Mouse (Mus musculus) bone marrow macrophage, adult 2 months (primary cell): ENCODE measurements around the gene Eif3d. TPM values are rescaled to one million over a fixed set of nuclear protein-coding genes. Genes with fewer than 3 reads are reported as not detected.

ENCODE experiments used
- H3K27ac ChIP-seq: 2 replicates; pipeline ENCODE4 v1.5.1; 2012; ENCODE audit warnings: low read depth, low read length; ENCODE audit not compliant: insufficient read depth
- H3K4me1 ChIP-seq: 2 replicates; pipeline ENCODE4 v1.6.1; 2012; ENCODE audit warnings: low read length; ENCODE audit not compliant: control insufficient read depth, insufficient read depth
- H3K4me3 ChIP-seq: 2 replicates; pipeline ENCODE4 v1.5.1; 2012; ENCODE audit warnings: mild to moderate bottlenecking, low read length, moderate library complexity; ENCODE audit not compliant: insufficient read depth
- CTCF ChIP-seq: IDR thresholded peaks from 2 replicates; pipeline ENCODE4 v1.5.1; 2012; ENCODE audit warnings: low read depth, mild to moderate bottlenecking, low read length, moderate library complexity
- POLR2A ChIP-seq: IDR thresholded peaks from 2 replicates; pipeline ENCODE4 v1.6.1; 2012; ENCODE audit warnings: mild to moderate bottlenecking, low read depth, low read length, borderline replicate concordance
- polyA plus RNA-seq: library from polyadenylated mRNA; stranded (reverse); fragments of >200 nt; gene quantifications from 2 replicates; pipeline ENCODE4 v1.2.4, GENCODE M21; 2012; ENCODE audit not compliant: missing spikeins, insufficient read depth, insufficient read length

Eif3d gene
- polyA plus RNA-seq, 1 experiment = 87.7 TPM

DNA sequence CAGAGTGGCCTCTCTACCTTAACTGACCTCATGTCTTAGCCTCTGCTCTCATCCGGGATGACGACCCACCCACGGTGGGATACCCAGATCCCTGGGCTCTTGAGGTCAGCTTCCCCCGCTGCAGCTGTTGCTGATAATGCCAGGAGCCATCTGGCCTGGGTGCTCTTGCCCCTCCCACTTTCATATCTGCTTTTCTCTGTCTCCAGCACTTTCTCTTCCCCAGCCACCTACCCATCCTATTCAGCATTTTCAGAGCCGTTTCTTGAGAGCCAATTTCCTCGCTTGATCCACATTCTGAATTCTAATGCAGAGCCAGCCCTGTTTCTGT is 39.0 kb downstream of the Eif3d start:
- Histone ChIP-seq H3K4me3 (no peak overlapping the region), H3K4me1 (peaks cover 50% of the 10 kb centered on the region), H3K27ac (peak overlapping the region; percentile 51)
- TF ChIP-seq POLR2A (no peak), CTCF (no peak)

DNA sequence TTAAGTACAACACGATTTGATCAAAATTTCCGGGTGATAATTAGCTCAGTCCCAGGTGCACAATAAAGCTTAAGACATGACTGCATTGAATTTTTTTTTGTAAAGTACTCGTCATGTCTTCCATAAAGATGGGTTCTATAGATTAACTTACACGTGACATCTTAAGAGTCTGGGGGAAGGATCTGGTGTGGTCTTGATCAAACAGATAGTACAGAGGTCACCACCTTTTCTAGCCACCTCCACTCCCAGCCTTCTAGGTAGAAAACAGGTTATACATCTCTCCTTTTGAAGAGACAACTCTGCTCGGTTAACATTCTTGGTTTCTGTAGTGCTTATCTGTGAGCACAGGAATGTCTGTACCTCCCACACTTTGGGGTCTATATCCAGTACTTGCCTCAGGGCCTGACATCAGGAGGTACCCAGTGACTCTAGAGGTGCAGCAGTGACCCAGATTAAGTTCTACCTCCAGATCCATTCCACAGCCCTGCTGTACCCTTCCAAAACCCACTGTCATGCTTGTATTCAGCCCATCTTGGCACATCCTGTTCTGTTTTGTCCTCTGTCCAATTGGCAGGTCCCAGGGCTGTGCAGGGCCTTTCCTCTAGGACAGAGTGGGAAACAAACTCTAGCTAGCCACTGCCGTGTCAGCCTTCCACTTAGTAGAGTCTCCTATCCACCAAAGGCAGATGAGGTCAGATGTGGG is 39.5 kb downstream of the Eif3d start:
- peaks cover 46% of the 10 kb centered on the region for H3K4me1 ChIP-seq
- TF ChIP-seq CTCF (no peak), POLR2A (no peak)
- no peak overlapping the region for H3K4me3 ChIP-seq
- peak overlapping the region; percentile 51 for H3K27ac ChIP-seq

DNA sequence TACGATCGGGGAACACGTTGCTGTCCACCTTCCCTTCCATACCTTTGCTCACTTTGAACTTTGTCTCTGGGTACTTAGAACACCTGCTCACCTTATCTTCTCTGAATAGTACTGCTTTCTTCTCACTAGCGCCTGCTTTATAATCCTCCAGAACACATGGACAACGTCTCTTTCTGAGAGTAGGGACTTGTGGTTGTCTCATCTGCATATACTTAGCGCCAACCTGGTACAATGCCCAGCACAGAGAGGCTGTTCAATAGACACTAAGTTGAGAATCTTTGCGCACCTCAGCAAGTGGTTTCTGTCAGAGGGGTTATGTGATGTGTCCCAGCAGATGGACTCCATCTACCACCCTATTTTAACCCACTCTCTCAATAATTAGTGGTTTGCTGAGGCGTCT is 40.8 kb downstream of the Eif3d start:
- H3K4me3 ChIP-seq = peak overlapping the region; percentile 66
- peaks cover 43% of the 10 kb centered on the region for H3K4me1 ChIP-seq
- no peak overlapping the region for H3K27ac ChIP-seq
- no peak for TF ChIP-seq CTCF

DNA sequence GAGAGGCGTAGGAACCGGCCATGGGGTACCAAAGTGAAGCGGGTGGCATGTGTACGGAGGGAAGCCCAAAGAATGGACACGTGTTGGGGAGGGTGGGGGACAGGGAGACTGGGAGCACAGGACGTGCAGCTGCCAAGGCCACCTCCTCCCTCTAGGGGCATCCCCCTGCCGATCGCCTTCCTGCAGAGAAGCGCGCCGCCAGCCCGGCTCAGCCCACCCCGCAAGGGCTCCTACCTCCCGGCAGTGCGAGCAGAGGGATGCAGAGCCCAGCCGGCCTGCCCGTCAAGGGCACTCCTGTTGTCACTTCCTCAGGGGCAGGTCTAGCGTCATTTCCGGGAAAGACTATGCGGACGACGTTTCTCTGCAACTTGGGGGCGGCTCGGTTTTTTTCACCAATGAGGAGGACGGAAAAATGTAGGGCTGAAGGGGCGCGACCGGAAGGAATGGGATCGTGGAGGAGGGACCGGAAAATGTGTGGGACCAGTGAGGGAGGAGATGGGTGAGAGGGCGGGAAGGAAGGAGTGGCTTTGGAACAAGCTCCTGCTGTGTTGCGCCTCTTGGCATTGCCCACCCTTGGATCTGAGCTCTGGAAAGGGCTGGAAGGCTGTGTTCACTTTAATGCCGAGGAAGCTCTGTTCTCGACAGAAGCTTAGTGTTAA is 41.8 kb downstream of the Eif3d start, which contains the start of gene Txn2:
Txn2 (minus strand) TSS at position 334 of the 659 bp plus-strand sequence.
- Histone ChIP-seq H3K27ac (peak within 1 kb of the TSS; percentile 85), H3K4me3 (peak within 1 kb of the TSS; percentile 71), H3K4me1 (peaks cover 35% of the 10 kb centered on the region)
- TF ChIP-seq CTCF = no peak
- no peak for TF ChIP-seq POLR2A

DNA sequence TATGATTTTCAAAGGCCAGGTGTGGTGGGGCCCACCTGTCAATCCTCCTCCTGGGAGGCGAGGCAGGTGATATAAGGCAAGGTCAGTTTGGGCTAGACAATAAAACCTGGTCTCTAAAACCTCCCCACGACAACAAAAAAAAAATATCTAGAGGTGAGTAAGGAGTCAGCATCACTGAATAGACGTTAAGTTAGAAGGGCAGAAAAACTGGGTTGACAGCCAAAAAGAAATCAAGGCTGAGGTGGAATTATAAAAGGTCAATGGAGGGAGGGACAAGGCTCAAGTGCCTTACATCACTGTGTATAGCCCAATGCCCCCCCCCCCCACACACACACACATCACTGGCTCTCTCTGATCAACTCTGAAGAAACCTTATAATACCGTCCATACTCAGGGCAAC is 42.5 kb downstream of the Eif3d start:
- Histone ChIP-seq H3K4me3 (peak overlapping the region; percentile 71), H3K4me1 (peaks cover 29% of the 10 kb centered on the region), H3K27ac (peak overlapping the region; percentile 85)
- no peak for TF ChIP-seq CTCF
- no peak for TF ChIP-seq POLR2A

DNA sequence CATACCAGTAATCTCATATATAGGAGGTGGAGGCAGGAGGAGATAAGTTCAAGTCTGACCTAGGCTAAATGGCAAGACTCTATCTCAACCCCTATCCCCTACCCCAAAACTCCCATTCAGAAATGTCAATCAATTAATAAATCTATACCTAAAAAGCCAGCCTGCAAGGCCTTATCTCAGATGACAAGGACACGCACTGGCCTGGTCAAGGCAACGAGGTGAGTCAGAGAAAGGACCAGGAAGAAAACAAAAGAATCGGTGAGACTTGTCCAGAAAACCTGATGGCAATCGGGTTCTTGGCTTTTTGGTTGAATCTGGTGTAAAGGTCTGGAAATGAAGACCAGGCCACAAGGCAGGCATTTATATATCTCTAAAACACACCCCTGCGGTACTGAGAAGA is 43.7 kb downstream of the Eif3d start:
- H3K4me1 ChIP-seq = peaks cover 26% of the 10 kb centered on the region
- TF ChIP-seq POLR2A = no peak
- no peak for TF ChIP-seq CTCF
- no peak overlapping the region for H3K27ac ChIP-seq
- H3K4me3 ChIP-seq = no peak overlapping the region

DNA sequence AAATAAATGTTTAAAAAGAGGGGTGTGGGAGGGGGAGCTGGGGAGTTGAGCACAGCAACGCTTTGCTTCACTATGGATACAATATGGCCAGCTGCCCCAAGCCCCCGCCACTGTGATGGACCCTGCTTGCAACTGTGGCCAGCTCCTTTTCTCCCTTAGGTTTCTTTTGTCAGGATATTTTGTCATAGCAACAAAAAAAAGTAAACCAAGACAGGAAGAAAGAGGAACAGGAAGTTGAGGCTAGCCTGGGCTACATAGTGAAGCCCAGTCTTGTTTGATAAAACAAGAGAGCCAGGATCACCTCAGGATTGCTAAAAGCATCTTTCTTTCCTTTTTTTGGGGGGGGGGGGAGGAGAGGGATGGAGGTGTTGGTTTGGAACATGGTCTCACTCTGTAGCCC is 45.4 kb downstream of the Eif3d start:
- Histone ChIP-seq H3K4me1 (peaks cover 27% of the 10 kb centered on the region), H3K27ac (no peak overlapping the region), H3K4me3 (no peak overlapping the region)
- TF ChIP-seq POLR2A (no peak), CTCF (no peak)

DNA sequence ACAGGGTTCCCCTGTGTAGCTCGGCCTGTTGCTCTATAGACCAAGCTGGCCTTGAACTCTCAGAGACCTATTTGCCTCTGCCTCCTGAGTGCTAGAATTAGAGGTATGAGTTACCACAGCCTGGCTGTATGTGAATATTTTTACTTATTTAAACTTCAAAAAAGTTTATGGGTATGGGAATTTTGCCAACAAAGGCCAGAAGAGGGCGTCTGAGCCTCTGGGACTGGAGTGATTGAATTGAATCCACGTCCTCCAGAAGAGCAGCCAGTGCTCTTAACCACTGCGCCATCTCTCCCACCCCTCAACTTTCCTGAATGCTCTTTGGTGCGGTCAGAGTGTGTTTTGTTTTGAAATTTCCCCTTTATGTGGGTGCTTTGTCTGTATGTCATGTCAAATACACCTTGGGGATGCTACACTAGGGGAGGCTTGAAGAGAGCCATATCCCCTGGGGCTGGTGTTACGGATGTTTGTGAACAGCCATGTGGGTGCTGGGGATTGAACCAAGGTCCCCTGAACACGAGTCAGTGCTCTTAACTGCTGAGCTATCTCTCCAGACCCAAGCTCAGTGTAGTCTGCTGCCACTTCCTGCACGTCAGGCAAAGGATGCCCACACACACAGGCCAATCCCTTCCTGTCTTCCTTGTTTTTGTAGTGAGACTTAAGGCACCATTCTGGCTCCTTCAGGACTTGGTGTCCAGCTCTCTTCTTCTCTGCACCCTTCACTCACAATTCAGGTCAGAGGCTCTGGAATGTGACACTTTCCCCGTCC is 47.2 kb downstream of the Eif3d start:
- H3K4me3 ChIP-seq = no peak overlapping the region
- H3K27ac ChIP-seq = no peak overlapping the region
- TF ChIP-seq POLR2A = no peak
- TF ChIP-seq CTCF = no peak
- peaks cover 26% of the 10 kb centered on the region for H3K4me1 ChIP-seq

DNA sequence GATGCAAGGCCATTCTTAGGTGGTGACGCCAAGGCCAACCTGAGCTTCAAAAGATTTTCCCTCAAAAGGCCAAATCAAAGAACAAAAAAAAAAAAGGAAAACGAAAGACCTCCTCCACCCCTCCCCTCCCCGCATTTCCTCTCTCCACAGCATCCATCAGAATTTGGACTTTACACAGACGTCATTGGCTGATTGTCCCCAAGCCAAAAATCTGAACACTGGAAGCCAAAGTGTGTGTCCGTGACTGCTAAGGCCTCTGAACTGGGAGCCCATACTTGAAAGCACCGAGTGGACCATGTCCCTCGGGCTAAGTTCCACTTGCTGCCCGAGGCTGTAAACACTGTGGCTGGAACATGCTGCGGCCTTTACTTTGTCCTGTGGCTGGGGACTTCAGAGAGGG is 47.9 kb downstream of the Eif3d start:
- TF ChIP-seq CTCF (no peak), POLR2A (no peak)
- Histone ChIP-seq H3K4me1 (peaks cover 24% of the 10 kb centered on the region), H3K4me3 (no peak overlapping the region), H3K27ac (no peak overlapping the region)

DNA sequence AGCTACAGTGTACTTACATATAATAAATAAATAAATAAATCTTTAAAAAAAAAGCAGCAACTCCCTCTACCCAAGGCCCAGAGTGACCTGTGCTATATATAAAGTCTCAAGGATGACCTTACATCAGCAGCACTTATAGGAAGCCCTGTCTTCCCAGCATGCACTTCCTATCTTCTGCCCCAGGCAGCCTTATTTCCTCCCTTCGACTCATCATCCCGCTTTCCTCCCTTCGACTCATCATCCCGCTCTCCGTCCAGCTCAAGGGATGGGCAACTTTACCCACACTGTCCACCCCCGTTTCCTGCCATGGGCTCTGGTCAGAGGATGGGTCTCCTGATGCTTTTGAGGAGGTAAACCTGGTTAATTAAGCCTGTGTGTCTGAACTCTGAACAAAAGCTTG is 49.0 kb downstream of the Eif3d start:
- Histone ChIP-seq H3K4me1 (peaks cover 21% of the 10 kb centered on the region), H3K4me3 (no peak overlapping the region), H3K27ac (no peak overlapping the region)
- no peak for TF ChIP-seq POLR2A
- TF ChIP-seq CTCF = no peak
